Mouse (Mus musculus): Measurements from ENCODE around the gene Sh3d19. TPM values are rescaled to one million over a fixed set of nuclear protein-coding genes. Genes with fewer than 3 reads are reported as not detected.

Gene Sh3d19
- polyA plus RNA-seq, 1 experiment from 2014 or later = 14.0 TPM

- Histone ChIP-seq H3K4me2 (ENCODE audit: low read length) (no peak overlapping the region), H3K27me3 (replicated peaks; ENCODE audit: control insufficient read depth, insufficient read depth, low read length) (no peaks in the 10 kb centered on the region), H3K27ac (ENCODE audit: low read depth, low read length) (no peak overlapping the region), H3K4me3 (ENCODE audit: low read length) (no peak overlapping the region), H3K4me1 (ENCODE audit: control insufficient read depth, insufficient read depth, low read depth, low read length) (no peaks in the 10 kb centered on the region), H3K9me3 (ENCODE audit: control insufficient read depth, low read length) (no peaks in the 10 kb centered on the region), H3K9ac (ENCODE audit: low read depth, low read length) (no peak overlapping the region), H3K36me3 (ENCODE audit: control insufficient read depth, insufficient read depth, low read length) (no peaks in the 10 kb centered on the region)
- WGBS = 86% methylated on average over 11 of the region's 11 CpGs
- ATAC-seq = no peak
These were observed 22.8 kb downstream of the Sh3d19 start for GRCm38 (mm10) chr3:85993744-85994143.

- Histone ChIP-seq H3K27ac (ENCODE audit: low read depth, low read length) (no peak overlapping the region), H3K9ac (ENCODE audit: low read depth, low read length) (no peak overlapping the region), H3K36me3 (ENCODE audit: control insufficient read depth, insufficient read depth, low read length) (no peaks in the 10 kb centered on the region), H3K9me3 (ENCODE audit: control insufficient read depth, low read length) (no peaks in the 10 kb centered on the region), H3K4me1 (ENCODE audit: control insufficient read depth, insufficient read depth, low read depth, low read length) (no peaks in the 10 kb centered on the region), H3K4me2 (ENCODE audit: low read length) (no peak overlapping the region), H3K27me3 (replicated peaks; ENCODE audit: control insufficient read depth, insufficient read depth, low read length) (no peaks in the 10 kb centered on the region), H3K4me3 (ENCODE audit: low read length) (no peak overlapping the region)
- ATAC-seq = no peak
- 89% methylated on average over 4 of the region's 4 CpGs for WGBS
These were observed 23.7 kb downstream of the Sh3d19 start for GRCm38 (mm10) chr3:85994645-85995044.

- no peak overlapping the region for H3K4me3 ChIP-seq (ENCODE audit: low read length)
- no peaks in the 10 kb centered on the region for H3K4me1 ChIP-seq (ENCODE audit: control insufficient read depth, insufficient read depth, low read depth, low read length)
- ATAC-seq = no peak
These were observed 30.4 kb downstream of the Sh3d19 start for GRCm38 (mm10) chr3:86001271-86001670.

GRCm38 (mm10) chr3:86002423-86002822 lies 31.5 kb downstream of the Sh3d19 start, which contains the start of gene Prss48:
Prss48 (minus strand) TSS chr3:86002491.
- no peaks in the 10 kb centered on the region for H3K27me3 ChIP-seq (replicated peaks; ENCODE audit: control insufficient read depth, insufficient read depth, low read length)
- H3K36me3 ChIP-seq (ENCODE audit: control insufficient read depth, insufficient read depth, low read length) = no peaks in the 10 kb centered on the region
- no peak within 1 kb of the TSS for H3K4me3 ChIP-seq (ENCODE audit: low read length)
- H3K9ac ChIP-seq (ENCODE audit: low read depth, low read length) = no peak within 1 kb of the TSS
- no peak for ATAC-seq
- H3K4me2 ChIP-seq (ENCODE audit: low read length) = no peak within 1 kb of the TSS
- H3K27ac ChIP-seq (ENCODE audit: low read depth, low read length) = no peak within 1 kb of the TSS
- no peaks in the 10 kb centered on the region for H3K9me3 ChIP-seq (ENCODE audit: control insufficient read depth, low read length)
- WGBS = 78% methylated on average over 17 of the region's 17 CpGs
- no peaks in the 10 kb centered on the region for H3K4me1 ChIP-seq (ENCODE audit: control insufficient read depth, insufficient read depth, low read depth, low read length)

More at GRCm38 (mm10) chr3:86001271-86001670, 30.4 kb downstream of the Sh3d19 start:
- Histone ChIP-seq H3K4me2 (ENCODE audit: low read length) (no peak overlapping the region), H3K36me3 (ENCODE audit: control insufficient read depth, insufficient read depth, low read length) (no peaks in the 10 kb centered on the region), H3K27ac (ENCODE audit: low read depth, low read length) (no peak overlapping the region), H3K9me3 (ENCODE audit: control insufficient read depth, low read length) (no peaks in the 10 kb centered on the region), H3K27me3 (replicated peaks; ENCODE audit: control insufficient read depth, insufficient read depth, low read length) (no peaks in the 10 kb centered on the region), H3K9ac (ENCODE audit: low read depth, low read length) (no peak overlapping the region)
- 91% methylated on average over 3 of the region's 3 CpGs for WGBS

- H3K4me3 ChIP-seq (ENCODE audit: low read length) = no peak overlapping the region
- WGBS = 91% methylated on average over 5 of the region's 5 CpGs
- no peak overlapping the region for H3K9ac ChIP-seq (ENCODE audit: low read depth, low read length)
- H3K9me3 ChIP-seq (ENCODE audit: control insufficient read depth, low read length) = no peaks in the 10 kb centered on the region
- H3K36me3 ChIP-seq (ENCODE audit: control insufficient read depth, insufficient read depth, low read length) = no peaks in the 10 kb centered on the region
- H3K4me2 ChIP-seq (ENCODE audit: low read length) = no peak overlapping the region
- H3K27ac ChIP-seq (ENCODE audit: low read depth, low read length) = no peak overlapping the region
- no peaks in the 10 kb centered on the region for H3K27me3 ChIP-seq (replicated peaks; ENCODE audit: control insufficient read depth, insufficient read depth, low read length)
- H3K4me1 ChIP-seq (ENCODE audit: control insufficient read depth, insufficient read depth, low read depth, low read length) = no peaks in the 10 kb centered on the region
- no peak for ATAC-seq
These were observed 32.0 kb downstream of the Sh3d19 start for GRCm38 (mm10) chr3:86002940-86003339.

- WGBS = 87% methylated on average over 10 of the region's 10 CpGs
- ATAC-seq = no peak
These were observed 33.8 kb downstream of the Sh3d19 start for GRCm38 (mm10) chr3:86004751-86005150.

GRCm38 (mm10) chr3:86010618-86011017 lies 39.7 kb downstream of the Sh3d19 start:
- Histone ChIP-seq H3K4me3 (ENCODE audit: low read length) (no peak overlapping the region), H3K36me3 (ENCODE audit: control insufficient read depth, insufficient read depth, low read length) (0 out of 2 replicates have a peak, but pooled peaks cover 2% of the 10 kb centered on the region), H3K9ac (ENCODE audit: low read depth, low read length) (no peak overlapping the region), H3K4me2 (ENCODE audit: low read length) (no peak overlapping the region), H3K27ac (ENCODE audit: low read depth, low read length) (no peak overlapping the region), H3K27me3 (replicated peaks; ENCODE audit: control insufficient read depth, insufficient read depth, low read length) (no peaks in the 10 kb centered on the region), H3K9me3 (ENCODE audit: control insufficient read depth, low read length) (no peaks in the 10 kb centered on the region), H3K4me1 (ENCODE audit: control insufficient read depth, insufficient read depth, low read depth, low read length) (no peaks in the 10 kb centered on the region)
- WGBS = 75% methylated on average over 3 of the region's 3 CpGs
- no peak for ATAC-seq

More at GRCm38 (mm10) chr3:86004751-86005150, 33.8 kb downstream of the Sh3d19 start:
- H3K4me1 ChIP-seq (ENCODE audit: control insufficient read depth, insufficient read depth, low read depth, low read length) = no peaks in the 10 kb centered on the region
- no peaks in the 10 kb centered on the region for H3K9me3 ChIP-seq (ENCODE audit: control insufficient read depth, low read length)
- H3K9ac ChIP-seq (ENCODE audit: low read depth, low read length) = no peak overlapping the region
- H3K27me3 ChIP-seq (replicated peaks; ENCODE audit: control insufficient read depth, insufficient read depth, low read length) = no peaks in the 10 kb centered on the region
- no peak overlapping the region for H3K27ac ChIP-seq (ENCODE audit: low read depth, low read length)
- no peak overlapping the region for H3K4me2 ChIP-seq (ENCODE audit: low read length)
- no peak overlapping the region for H3K4me3 ChIP-seq (ENCODE audit: low read length)
- 0 out of 2 replicates have a peak, but pooled peaks cover 2% of the 10 kb centered on the region for H3K36me3 ChIP-seq (ENCODE audit: control insufficient read depth, insufficient read depth, low read length)

GRCm38 (mm10) chr3:86011373-86011772 lies 40.5 kb downstream of the Sh3d19 start:
- H3K9ac ChIP-seq (ENCODE audit: low read depth, low read length) = no peak overlapping the region
- H3K9me3 ChIP-seq (ENCODE audit: control insufficient read depth, low read length) = no peaks in the 10 kb centered on the region
- H3K36me3 ChIP-seq (ENCODE audit: control insufficient read depth, insufficient read depth, low read length) = 0 out of 2 replicates have a peak, but pooled peaks cover 2% of the 10 kb centered on the region
- no peak overlapping the region for H3K4me3 ChIP-seq (ENCODE audit: low read length)
- WGBS = 82% methylated on average over 6 of the region's 6 CpGs
- H3K27me3 ChIP-seq (replicated peaks; ENCODE audit: control insufficient read depth, insufficient read depth, low read length) = no peaks in the 10 kb centered on the region
- H3K4me1 ChIP-seq (ENCODE audit: control insufficient read depth, insufficient read depth, low read depth, low read length) = no peaks in the 10 kb centered on the region
- no peak overlapping the region for H3K4me2 ChIP-seq (ENCODE audit: low read length)
- no peak overlapping the region for H3K27ac ChIP-seq (ENCODE audit: low read depth, low read length)
- ATAC-seq = no peak

- no peaks in the 10 kb centered on the region for H3K9me3 ChIP-seq (ENCODE audit: control insufficient read depth, low read length)
- WGBS = 59% methylated on average over 3 of the region's 3 CpGs
- 0 out of 2 replicates have a peak, but pooled peaks cover 2% of the 10 kb centered on the region for H3K36me3 ChIP-seq (ENCODE audit: control insufficient read depth, insufficient read depth, low read length)
- no peaks in the 10 kb centered on the region for H3K4me1 ChIP-seq (ENCODE audit: control insufficient read depth, insufficient read depth, low read depth, low read length)
- ATAC-seq = no peak
- no peaks in the 10 kb centered on the region for H3K27me3 ChIP-seq (replicated peaks; ENCODE audit: control insufficient read depth, insufficient read depth, low read length)
- no peak overlapping the region for H3K4me2 ChIP-seq (ENCODE audit: low read length)
- H3K4me3 ChIP-seq (ENCODE audit: low read length) = no peak overlapping the region
- H3K9ac ChIP-seq (ENCODE audit: low read depth, low read length) = no peak overlapping the region
- H3K27ac ChIP-seq (ENCODE audit: low read depth, low read length) = no peak overlapping the region
These were observed 40.9 kb downstream of the Sh3d19 start for GRCm38 (mm10) chr3:86011833-86012232.

- Histone ChIP-seq H3K4me3 (ENCODE audit: low read length) (no peak overlapping the region), H3K9ac (ENCODE audit: low read depth, low read length) (no peak overlapping the region), H3K27me3 (replicated peaks; ENCODE audit: control insufficient read depth, insufficient read depth, low read length) (no peaks in the 10 kb centered on the region), H3K4me1 (ENCODE audit: control insufficient read depth, insufficient read depth, low read depth, low read length) (no peaks in the 10 kb centered on the region), H3K36me3 (ENCODE audit: control insufficient read depth, insufficient read depth, low read length) (no peaks in the 10 kb centered on the region), H3K27ac (ENCODE audit: low read depth, low read length) (no peak overlapping the region), H3K4me2 (ENCODE audit: low read length) (no peak overlapping the region), H3K9me3 (ENCODE audit: control insufficient read depth, low read length) (no peaks in the 10 kb centered on the region)
- ATAC-seq = no peak
- WGBS = 85% methylated on average over 10 of the region's 10 CpGs
These were observed 42.9 kb downstream of the Sh3d19 start for GRCm38 (mm10) chr3:86013837-86014236.

Measured in hindbrain, embryonic 16.5 days (tissue).